Mouse (Mus musculus) splenic B cell, adult 2 months (primary cell): Measurements from ENCODE around the gene Zfp383.
"Not testable (repeated sequence)": the region's sequence is repeated elsewhere in the genome, so short reads cannot be mapped to it uniquely, and the experiment has no call there.

Experiments used
- DNase-seq: peaks from one replicate; pipeline ENCODE4 v3.0.0-alpha.2; 2011; ENCODE audit warnings: low read depth, low spot score
- H3K27me3 ChIP-seq: 2 replicates; pipeline ENCODE4 v1.6.1; 2012; ENCODE audit warnings: mild to moderate bottlenecking, low read length, moderate library complexity, mixed read lengths; ENCODE audit not compliant: control insufficient read depth, poor library complexity, insufficient read depth, severe bottlenecking
- H3K36me3 ChIP-seq: 2 replicates; pipeline ENCODE4 v1.6.1; 2012; ENCODE audit warnings: mild to moderate bottlenecking, low read length, moderate library complexity, mixed read lengths; ENCODE audit not compliant: control insufficient read depth, poor library complexity, insufficient read depth, severe bottlenecking

The Zfp383 gene

GRCm38 (mm10) chr7:29908130-29908950 lies at the start of gene Zfp383:
Gene Zfp383, plus strand, starts transcription at chr7:29908223.
- peak; percentile 83 for DNase-seq
- Histone ChIP-seq H3K27me3 (no peaks in the 10 kb centered on the region), H3K36me3 (peaks cover 5% of the 10 kb centered on the region; the same call in 1 of the 2 replicates)

- Histone ChIP-seq H3K27me3 (no peaks in the 10 kb centered on the region), H3K36me3 (no peaks in the 10 kb centered on the region)
- peak; percentile 83 for DNase-seq
Measured at GRCm38 (mm10) chr7:29859532-29860517, 48.2 kb upstream of the Zfp383 start, which contains the start of gene Zfp420. Gene Zfp420, plus strand, starts transcription at chr7:29859979.

GRCm38 (mm10) chr7:29861660-29862059 lies 46.4 kb upstream of the Zfp383 start:
- peak; percentile 26 for DNase-seq
- no peaks in the 10 kb centered on the region for H3K27me3 ChIP-seq
- 0 out of 2 replicates have a peak, but pooled peaks cover 1% of the 10 kb centered on the region for H3K36me3 ChIP-seq

- Histone ChIP-seq H3K36me3 (peaks cover 17% of the 10 kb centered on the region; the same call in 1 of the 2 replicates), H3K27me3 (no peaks in the 10 kb centered on the region; the same call in 1 of the 2 replicates)
- no peak for DNase-seq
Measured at GRCm38 (mm10) chr7:29874256-29874655, 33.8 kb upstream of the Zfp383 start.

- DNase-seq, H3K27me3 ChIP-seq: not testable (repeated sequence)
- peaks cover 17% of the 10 kb centered on the region; the same call in 1 of the 2 replicates for H3K36me3 ChIP-seq
Measured at GRCm38 (mm10) chr7:29877561-29877960, 30.5 kb upstream of the Zfp383 start.

- Histone ChIP-seq H3K27me3 (no peaks in the 10 kb centered on the region; the same call in 1 of the 2 replicates), H3K36me3 (peaks cover 7% of the 10 kb centered on the region; the same call in 1 of the 2 replicates)
- no peak for DNase-seq
Measured at GRCm38 (mm10) chr7:29880056-29880455, 28.0 kb upstream of the Zfp383 start.

- DNase-seq = no peak
- Histone ChIP-seq H3K36me3 (no peaks in the 10 kb centered on the region), H3K27me3 (no peaks in the 10 kb centered on the region; the same call in 1 of the 2 replicates)
Measured at GRCm38 (mm10) chr7:29880916-29881315, 27.1 kb upstream of the Zfp383 start.

- Histone ChIP-seq H3K27me3 (no peaks in the 10 kb centered on the region), H3K36me3 (peaks cover 7% of the 10 kb centered on the region)
- no peak for DNase-seq
Measured at GRCm38 (mm10) chr7:29890501-29890900, 17.5 kb upstream of the Zfp383 start.

GRCm38 (mm10) chr7:29892756-29893155 lies 15.3 kb upstream of the Zfp383 start:
- no peaks in the 10 kb centered on the region for H3K27me3 ChIP-seq
- H3K36me3 ChIP-seq = peaks cover 17% of the 10 kb centered on the region
- no peak for DNase-seq

- peak; percentile 5 for DNase-seq
Measured at GRCm38 (mm10) chr7:29898351-29898750, 9.7 kb upstream of the Zfp383 start.

GRCm38 (mm10) chr7:29904101-29904500 lies 3.9 kb upstream of the Zfp383 start:
- no peak for DNase-seq
- no peaks in the 10 kb centered on the region for H3K27me3 ChIP-seq
- no peaks in the 10 kb centered on the region; the same call in 1 of the 2 replicates for H3K36me3 ChIP-seq

More at GRCm38 (mm10) chr7:29898351-29898750, 9.7 kb upstream of the Zfp383 start:
- H3K36me3 ChIP-seq = peaks cover 17% of the 10 kb centered on the region
- H3K27me3 ChIP-seq = no peaks in the 10 kb centered on the region

GRCm38 (mm10) chr7:29905966-29906681 lies 1.9 kb upstream of the Zfp383 start, which contains the start of gene Zfp27:
Gene Zfp27, minus strand, starts transcription at chr7:29906572.
- no peaks in the 10 kb centered on the region; the same call in 1 of the 2 replicates for H3K36me3 ChIP-seq
- DNase-seq = peak; percentile 92
- no peaks in the 10 kb centered on the region for H3K27me3 ChIP-seq

GRCm38 (mm10) chr7:29906682-29907058 lies 1.4 kb upstream of the Zfp383 start:
- Histone ChIP-seq H3K27me3 (no peaks in the 10 kb centered on the region), H3K36me3 (no peaks in the 10 kb centered on the region; the same call in 1 of the 2 replicates)
- no peak for DNase-seq

GRCm38 (mm10) chr7:29907206-29907605 lies 817 bp upstream of the Zfp383 start:
- H3K27me3 ChIP-seq = no peaks in the 10 kb centered on the region
- no peaks in the 10 kb centered on the region; the same call in 1 of the 2 replicates for H3K36me3 ChIP-seq
- DNase-seq = no peak
